Mouse (Mus musculus) stomach, embryonic 16.5 days (tissue): ENCODE data around the gene Rcn2. TPM values are rescaled to one million over a fixed set of nuclear protein-coding genes. Genes with fewer than 3 reads are reported as not detected.

Source experiments
- ATAC-seq: fragments of 200-750 bp; cut with Nextera tagmentation; 2 replicates; pipeline ENCODE4 v1.8.0; 2017; ENCODE audit warnings: moderate number of reproducible peaks, moderate TSS enrichment; ENCODE audit not compliant: insufficient read depth, low FRiP score
- H3K27ac ChIP-seq: fragments of 300-500 bp; sonication (generic); 2 replicates; pipeline ENCODE4 v1.5.1; 2014; ENCODE audit warnings: low read length
- H3K27me3 ChIP-seq: fragments of 300-500 bp; sonication (generic); 2 replicates; pipeline ENCODE4 v1.6.1; 2014; ENCODE audit warnings: low read length, control low read depth, mixed read lengths; ENCODE audit not compliant: control insufficient read depth, insufficient read depth
- H3K36me3 ChIP-seq: fragments of 300-500 bp; sonication (generic); 2 replicates; pipeline ENCODE4 v1.6.1; 2014; ENCODE audit warnings: low read length; ENCODE audit not compliant: control insufficient read depth, insufficient read depth
- H3K4me1 ChIP-seq: fragments of 300-500 bp; sonication (generic); 2 replicates; pipeline ENCODE4 v1.6.1; 2014; ENCODE audit warnings: low read length, control low read depth, mixed read lengths; ENCODE audit not compliant: control insufficient read depth, insufficient read depth
- H3K4me2 ChIP-seq: fragments of 300-500 bp; sonication (generic); 2 replicates; pipeline ENCODE4 v1.6.1; 2014; ENCODE audit warnings: low read depth, low read length, mixed read lengths
- H3K4me3 ChIP-seq: fragments of 300-500 bp; sonication (generic); replicated peaks from 2 replicates; pipeline ENCODE4 v1.5.1; 2014; ENCODE audit warnings: mild to moderate bottlenecking, low read length
- H3K9ac ChIP-seq: fragments of 300-500 bp; sonication (generic); 2 replicates; pipeline ENCODE4 v1.6.1; 2014; ENCODE audit warnings: low read length
- H3K9me3 ChIP-seq: fragments of 300-500 bp; sonication (generic); replicated peaks from 2 replicates; pipeline ENCODE4 v1.6.1; 2016; ENCODE audit warnings: low read length, control low read depth; ENCODE audit not compliant: control insufficient read depth
- WGBS: fragments of 180-500 bp; shearing (Covaris S2); extraction: QIAGEN DNeasy Blood & Tissue Kit; methylation state at CpG from one replicate; pipeline ENCODE4 v1.1.7; 2014; 5-methylcytosine and 5-hydroxymethylcytosine counted together
- polyA plus RNA-seq: library from polyadenylated mRNA; unstranded; fragments of >200 nt; fragmentation: Nextera tagmentation; extraction: Ambion mirVana; gene quantifications from 2 replicates; pipeline ENCODE4 v1.2.1, GENCODE M21; 2015

Rcn2 gene
- polyA plus RNA-seq, 1 experiment from 2014 or later, result 168 TPM

- Histone ChIP-seq H3K36me3 (no peaks in the 10 kb centered on the region), H3K4me2 (no peak overlapping the region), H3K9ac (no peak overlapping the region), H3K27me3 (no peaks in the 10 kb centered on the region), H3K27ac (no peak overlapping the region), H3K4me3 (no peak overlapping the region), H3K9me3 (no peaks in the 10 kb centered on the region), H3K4me1 (no peaks in the 10 kb centered on the region)
- 78% methylated on average over 6 of the region's 6 CpGs for WGBS
- no peak for ATAC-seq
These were observed 64.8 kb downstream of the Rcn2 start for GRCm38 (mm10) chr9:56106274-56107072.

- WGBS, result 70% methylated on average over 6 of the region's 6 CpGs
- Histone ChIP-seq H3K4me2 (no peak overlapping the region), H3K27me3 (no peaks in the 10 kb centered on the region), H3K4me3 (no peak overlapping the region), H3K9ac (no peak overlapping the region), H3K4me1 (no peaks in the 10 kb centered on the region), H3K9me3 (no peaks in the 10 kb centered on the region), H3K36me3 (no peaks in the 10 kb centered on the region), H3K27ac (no peak overlapping the region)
- ATAC-seq, result no peak
These were observed 65.9 kb downstream of the Rcn2 start for GRCm38 (mm10) chr9:56107527-56107926.

GRCm38 (mm10) chr9:56108174-56108573 is 66.5 kb downstream of the Rcn2 start:
- WGBS, result 69% methylated on average over 5 of the region's 5 CpGs

More at GRCm38 (mm10) chr9:56108174-56108573, 66.5 kb downstream of the Rcn2 start:
- Histone ChIP-seq H3K4me2 (no peak overlapping the region), H3K4me1 (no peaks in the 10 kb centered on the region), H3K27me3 (no peaks in the 10 kb centered on the region), H3K9me3 (no peaks in the 10 kb centered on the region), H3K9ac (no peak overlapping the region), H3K36me3 (no peaks in the 10 kb centered on the region), H3K27ac (no peak overlapping the region), H3K4me3 (no peak overlapping the region)
- no peak for ATAC-seq

Other genes starting within 250 kb of the Rcn2 start
- 9.2 and 9.7 TPM in 2 replicates for gene Scaper, start 103.7 kb upstream of the Rcn2 start, polyA plus RNA-seq
- gene 4930563M21Rik, start 31.3 kb upstream of the Rcn2 start, polyA plus RNA-seq, result not detected in 2 replicates
- 2.4 and 2.6 TPM in 2 replicates for gene Pstpip1, start 48.1 kb downstream of the Rcn2 start, polyA plus RNA-seq
- 399 and 420 TPM in 2 replicates for gene Tspan3, start 123.6 kb downstream of the Rcn2 start, polyA plus RNA-seq